8 mouse cellular contexts compared by ENCODE assay signal in genomic region chr7:16426129-16426729, GRCm38 (mm10). TPM values are rescaled to one million over a fixed set of nuclear protein-coding genes. Genes with fewer than 3 reads are reported as not detected.
A peak's percentile ranks its signal among the peaks of the same experiment; 100 is the strongest.
DNase-seq lines count a peak whose midpoint lies in the region; ATAC-seq and TF ChIP-seq lines count a peak whose summit lies in the region.

No protein-coding gene starts in this region.

- H3K4me3 ChIP-seq in hindbrain, embryonic 15.5 days, result no peak overlapping the region
- H3K4me3 ChIP-seq in left cerebral cortex, adult 2 months, result no peak overlapping the region

- intact Hi-C loops in left cerebral cortex, adult 2 months (cut with DNase I), result loop anchor here (1.0 kb wide), 1 partner anchor 30 kb away; no protein-coding TSS in a partner anchor

- H3K27me3 ChIP-seq in hindbrain, embryonic 15.5 days, result no peaks in the 10 kb centered on the region

- H3K9me3 ChIP-seq in hindbrain, embryonic 15.5 days, result no peaks in the 10 kb centered on the region

- 55% methylated on average over 4 of the region's 4 CpGs for WGBS in hindbrain, embryonic 15.5 days

- peak; percentile 36; the same call in 1 of the 2 replicates for ATAC-seq in hindbrain, embryonic 15.5 days (ENCODE audit: low FRiP score, low read depth)
- ATAC-seq in megakaryocyte, adult 5-6 weeks (ENCODE audit: poor library complexity, severe bottlenecking), result peak; percentile 98

- DNase-seq in MN1 (ENCODE audit: low spot score), result peak; percentile 68
- DNase-seq in cerebellum, adult 8-10 months, result peak; percentile 74
- DNase-seq in frontal cortex, postnatal 25 days (ENCODE audit: low spot score in 2 of 2), result peak; percentile 40 to 49
- DNase-seq in left cerebral cortex, adult 2 months (ENCODE audit: extremely low spot score in 1 of 2, low spot score in 2 of 2), result peak; percentile 70 to 71
- DNase-seq in right cerebral cortex, postnatal 10 days (ENCODE audit: low spot score in 2 of 2), result peak; percentile 62 to 80
- DNase-seq in urinary bladder, postnatal 10 days (ENCODE audit: low spot score), result peak; percentile 42

- no peaks in the 10 kb centered on the region for H3K4me1 ChIP-seq in hindbrain, embryonic 15.5 days (replicated peaks)

- peaks cover 95% of the 10 kb centered on the region for H3K36me3 ChIP-seq in hindbrain, embryonic 15.5 days

- H3K27ac ChIP-seq in hindbrain, embryonic 15.5 days (replicated peaks), result no peak overlapping the region
- no peak overlapping the region for H3K27ac ChIP-seq in left cerebral cortex, adult 2 months

- peak; percentile 88 for TF ChIP-seq CTCF in left cerebral cortex, adult 2 months (IDR thresholded peaks at IDR 0.05)

- no peak overlapping the region for H3K4me2 ChIP-seq in hindbrain, embryonic 15.5 days

- no peak overlapping the region for H3K9ac ChIP-seq in hindbrain, embryonic 15.5 days

RNA-seq across cellular contexts. Expression of gene Zc3h4, which starts 25.5 kb away (rescaled TPM):
- 17.5 and 17.6 TPM in 2 replicates for polyA plus RNA-seq in hindbrain, embryonic 15.5 days (2015; fragmentation: Nextera tagmentation; extraction: Ambion mirVana)
- 10 to 100 TPM; 58.3 to 58.7 TPM for total RNA-seq in left cerebral cortex, adult 2 months (2021)
- 25.3 and 28.0 TPM in 2 replicates for total RNA-seq in megakaryocyte, adult 5-6 weeks (2015)
- 20.6 and 34.0 TPM in 2 replicates for total RNA-seq in megakaryocyte, adult 5-6 weeks (2017)

RNA-seq across cellular contexts. Expression of gene Tmem160, which starts 26.4 kb away (rescaled TPM):
- 67.8 and 75.6 TPM in 2 replicates for polyA plus RNA-seq in hindbrain, embryonic 15.5 days (2015; fragmentation: Nextera tagmentation; extraction: Ambion mirVana)
- 10 to 100 TPM; 68.0 to 69.0 TPM for total RNA-seq in left cerebral cortex, adult 2 months (2021)
- total RNA-seq in megakaryocyte, adult 5-6 weeks (2015), result 24.2 and 33.1 TPM in 2 replicates
- total RNA-seq in megakaryocyte, adult 5-6 weeks (2017), result 10.7 and 12.8 TPM in 2 replicates

RNA-seq across cellular contexts. Expression of gene Sae1, which starts 38.6 kb away (rescaled TPM):
- 251 and 261 TPM in 2 replicates for polyA plus RNA-seq in hindbrain, embryonic 15.5 days (2015; fragmentation: Nextera tagmentation; extraction: Ambion mirVana)
- total RNA-seq in left cerebral cortex, adult 2 months (2021), result 100 to 1,000 TPM; 100 to 105 TPM
- 49.1 and 55.1 TPM in 2 replicates for total RNA-seq in megakaryocyte, adult 5-6 weeks (2015)
- 267 and 278 TPM in 2 replicates for total RNA-seq in megakaryocyte, adult 5-6 weeks (2017)

RNA-seq across cellular contexts. Expression of gene Npas1, which starts 51.3 kb away (rescaled TPM):
- polyA plus RNA-seq in hindbrain, embryonic 15.5 days (2015; fragmentation: Nextera tagmentation; extraction: Ambion mirVana), result 4.4 and 5.0 TPM in 2 replicates
- 10 to 100 TPM; 10.2 to 11.5 TPM for total RNA-seq in left cerebral cortex, adult 2 months (2021)
- not detected in 2 replicates for total RNA-seq in megakaryocyte, adult 5-6 weeks (2015)
- total RNA-seq in megakaryocyte, adult 5-6 weeks (2017), result not detected in 2 replicates
